Mouse (Mus musculus) heart, embryonic 13.5 days (tissue): ENCODE data around the gene Dpp6. TPM values are rescaled to one million over a fixed set of nuclear protein-coding genes. Genes with fewer than 3 reads are reported as not detected.

Experiments used
- ATAC-seq: fragments of 200-750 bp; cut with Nextera tagmentation; 2 replicates; pipeline ENCODE4 v1.8.0; 2017; ENCODE audit warnings: moderate TSS enrichment; ENCODE audit not compliant: insufficient number of reproducible peaks, low FRiP score, low TSS enrichment; ENCODE audit errors: extremely low read depth
- H3K27ac ChIP-seq: fragments of 300-500 bp; sonication (generic); replicated peaks from 2 replicates; pipeline ENCODE4 v1.5.1; 2015; ENCODE audit warnings: moderate library complexity, mild to moderate bottlenecking, inconsistent platforms
- H3K27me3 ChIP-seq: fragments of 300-500 bp; sonication (generic); replicated peaks from 2 replicates; pipeline ENCODE4 v1.6.1; 2015; ENCODE audit warnings: mild to moderate bottlenecking, inconsistent platforms
- H3K36me3 ChIP-seq: fragments of 300-500 bp; sonication (generic); 2 replicates; pipeline ENCODE4 v1.6.1; 2015; ENCODE audit warnings: mild to moderate bottlenecking, inconsistent platforms
- H3K4me1 ChIP-seq: fragments of 300-500 bp; sonication (generic); 2 replicates; pipeline ENCODE4 v1.6.1; 2015; ENCODE audit warnings: inconsistent platforms
- H3K4me2 ChIP-seq: fragments of 300-500 bp; sonication (generic); 2 replicates; pipeline ENCODE4 v1.6.1; 2015; ENCODE audit warnings: inconsistent platforms, mild to moderate bottlenecking, moderate library complexity
- H3K4me3 ChIP-seq: fragments of 300-500 bp; sonication (generic); 2 replicates; pipeline ENCODE4 v1.5.1; 2015; ENCODE audit warnings: moderate library complexity, mild to moderate bottlenecking, inconsistent platforms
- H3K9ac ChIP-seq: fragments of 300-500 bp; sonication (generic); 2 replicates; pipeline ENCODE4 v1.6.1; 2015; ENCODE audit warnings: inconsistent platforms, mild to moderate bottlenecking, moderate library complexity
- H3K9me3 ChIP-seq: fragments of 300-500 bp; sonication (generic); 2 replicates; pipeline ENCODE4 v1.6.1; 2016; ENCODE audit warnings: inconsistent platforms
- WGBS: fragments of 180-500 bp; shearing (Covaris S2); methylation state at CpG from one replicate; pipeline ENCODE4 v1.1.7; 2015; ENCODE audit warnings: mixed read lengths; 5-methylcytosine and 5-hydroxymethylcytosine counted together
- polyA plus RNA-seq: library from polyadenylated mRNA; unstranded; fragments of >200 nt; fragmentation: Nextera tagmentation; extraction: Ambion mirVana; gene quantifications from 2 replicates; pipeline ENCODE4 v1.2.1, GENCODE M21; 2015

Dpp6 gene
- polyA plus RNA-seq, 1 experiment from 2014 or later: 0.52 TPM

DNA sequence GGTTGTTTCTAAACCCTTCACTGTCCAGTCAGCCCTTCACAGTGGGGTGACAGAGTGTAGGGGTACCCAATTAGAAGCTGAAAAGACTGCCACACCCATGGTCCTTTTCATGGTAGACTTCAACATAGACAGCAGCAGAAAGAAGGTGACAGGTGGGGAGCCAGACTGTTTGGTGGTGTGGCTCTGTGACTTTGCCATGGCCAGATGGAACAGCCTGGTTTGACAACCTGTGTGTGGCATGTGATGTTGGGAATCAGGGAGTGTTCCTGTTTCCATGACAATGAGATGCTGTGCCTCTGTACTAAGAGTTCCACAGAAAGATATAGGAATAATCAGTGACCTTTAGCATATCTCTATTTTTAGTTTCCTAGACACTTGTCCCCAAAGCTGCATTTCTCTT is 386.1 kb downstream of the Dpp6 start:
- Histone ChIP-seq H3K9ac (no peak overlapping the region), H3K27ac (no peak overlapping the region), H3K4me3 (no peak overlapping the region), H3K9me3 (no peaks in the 10 kb centered on the region), H3K4me2 (no peak overlapping the region), H3K27me3 (no peaks in the 10 kb centered on the region), H3K36me3 (no peaks in the 10 kb centered on the region), H3K4me1 (no peaks in the 10 kb centered on the region)
- ATAC-seq: no peak

DNA sequence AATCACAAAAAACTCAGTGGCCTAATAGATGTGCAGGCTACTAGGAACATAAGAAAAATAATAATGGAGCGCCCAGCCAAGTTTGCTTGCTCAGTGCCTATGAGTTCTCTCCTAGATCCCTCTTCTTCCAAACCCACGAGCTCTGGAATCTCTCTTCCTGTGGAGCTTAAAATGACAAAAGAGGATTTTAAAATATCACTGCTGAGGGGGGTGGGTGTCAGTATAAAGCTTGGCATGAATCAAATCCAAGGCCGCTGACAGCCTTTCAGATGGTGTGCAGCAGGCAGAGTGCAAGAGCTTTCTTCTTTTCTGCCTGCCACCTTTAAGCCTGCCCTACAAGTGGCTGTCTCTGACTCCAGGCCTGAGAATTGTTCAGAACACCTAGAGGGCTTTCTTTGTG is 387.7 kb downstream of the Dpp6 start:
- H3K36me3 ChIP-seq: no peaks in the 10 kb centered on the region
- H3K4me3 ChIP-seq: no peak overlapping the region
- 56% methylated on average over 3 of the region's 3 CpGs for WGBS
- no peak overlapping the region for H3K4me2 ChIP-seq
- H3K27me3 ChIP-seq: no peaks in the 10 kb centered on the region
- H3K9me3 ChIP-seq: no peaks in the 10 kb centered on the region
- ATAC-seq: no peak
- H3K9ac ChIP-seq: no peak overlapping the region
- no peak overlapping the region for H3K27ac ChIP-seq
- no peaks in the 10 kb centered on the region for H3K4me1 ChIP-seq

DNA sequence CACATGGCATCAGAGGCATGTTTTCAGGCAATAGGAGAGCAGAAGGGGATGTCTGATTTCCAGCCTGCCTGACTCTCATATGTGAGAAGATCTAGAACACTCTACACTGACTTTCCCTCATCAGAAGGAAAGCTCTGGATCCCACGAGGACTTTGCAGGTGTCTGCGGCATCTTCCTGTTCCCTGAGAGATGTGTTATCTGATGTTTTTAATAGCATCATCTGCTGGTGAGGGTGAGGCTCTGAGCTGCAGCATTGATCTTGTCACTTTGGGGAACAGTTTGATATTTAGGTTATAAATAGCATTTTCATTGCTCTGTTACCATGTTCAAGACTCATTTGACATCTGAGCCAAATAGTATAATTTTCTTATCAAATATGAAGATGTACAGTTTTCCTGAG is 388.8 kb downstream of the Dpp6 start:
- Histone ChIP-seq H3K27me3 (no peaks in the 10 kb centered on the region), H3K9me3 (no peaks in the 10 kb centered on the region), H3K4me2 (no peak overlapping the region), H3K9ac (no peak overlapping the region), H3K4me3 (no peak overlapping the region), H3K27ac (no peak overlapping the region), H3K4me1 (no peaks in the 10 kb centered on the region), H3K36me3 (no peaks in the 10 kb centered on the region)
- WGBS: 56% methylated on average over 2 of the region's 2 CpGs
- ATAC-seq: no peak

GRCm38 (mm10) chr5:27206213-27206612 is 389.2 kb downstream of the Dpp6 start:
- Histone ChIP-seq H3K4me2 (no peak overlapping the region), H3K9ac (no peak overlapping the region), H3K27ac (no peak overlapping the region), H3K9me3 (no peaks in the 10 kb centered on the region), H3K27me3 (no peaks in the 10 kb centered on the region), H3K4me1 (no peaks in the 10 kb centered on the region), H3K4me3 (no peak overlapping the region), H3K36me3 (no peaks in the 10 kb centered on the region)
- no peak for ATAC-seq
- 73% methylated on average over 7 of the region's 7 CpGs for whole genome bisulfite sequencing

GRCm38 (mm10) chr5:27220116-27220515 is 403.1 kb downstream of the Dpp6 start:
- 58% methylated on average over 2 of the region's 2 CpGs for WGBS
- Histone ChIP-seq H3K27ac (no peak overlapping the region), H3K4me1 (no peaks in the 10 kb centered on the region), H3K4me2 (no peak overlapping the region), H3K9ac (no peak overlapping the region), H3K27me3 (no peaks in the 10 kb centered on the region), H3K36me3 (no peaks in the 10 kb centered on the region), H3K4me3 (no peak overlapping the region), H3K9me3 (no peaks in the 10 kb centered on the region; the same call in 1 of the 2 replicates)
- ATAC-seq: no peak

- no peak overlapping the region for H3K9ac ChIP-seq
- WGBS: 72% methylated on average over 3 of the region's 3 CpGs
- no peak overlapping the region for H3K27ac ChIP-seq
- no peak overlapping the region for H3K4me3 ChIP-seq
- no peak overlapping the region for H3K4me2 ChIP-seq
- H3K4me1 ChIP-seq: no peaks in the 10 kb centered on the region
- H3K27me3 ChIP-seq: no peaks in the 10 kb centered on the region
- H3K36me3 ChIP-seq: no peaks in the 10 kb centered on the region
- H3K9me3 ChIP-seq: no peaks in the 10 kb centered on the region
- no peak for ATAC-seq
Observed at GRCm38 (mm10) chr5:27242078-27242477, 425.1 kb downstream of the Dpp6 start.

DNA sequence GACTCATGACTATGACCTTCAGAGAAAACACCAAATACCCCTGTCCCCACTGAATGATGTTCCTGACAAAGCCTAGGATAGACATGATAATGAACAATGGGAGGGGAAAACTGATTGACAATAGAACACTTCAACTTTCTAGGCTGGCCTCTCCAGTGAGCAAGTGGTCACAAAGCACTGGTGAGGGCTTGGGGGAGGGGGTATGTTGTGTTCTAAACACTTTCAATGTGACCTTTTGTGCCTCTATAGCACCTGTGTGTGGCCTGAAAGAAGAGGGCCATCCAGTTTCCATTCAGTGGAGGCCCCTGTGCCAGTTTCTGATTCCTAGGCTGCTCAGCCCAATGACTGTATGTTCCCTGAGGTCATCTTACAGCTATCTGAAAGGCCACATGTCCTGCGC is 426.2 kb downstream of the Dpp6 start:
- Histone ChIP-seq H3K27me3 (no peaks in the 10 kb centered on the region), H3K9me3 (no peaks in the 10 kb centered on the region), H3K36me3 (no peaks in the 10 kb centered on the region), H3K9ac (no peak overlapping the region), H3K4me1 (no peaks in the 10 kb centered on the region), H3K4me3 (no peak overlapping the region), H3K4me2 (no peak overlapping the region), H3K27ac (no peak overlapping the region)
- ATAC-seq: no peak
- WGBS: 89% methylated on average over 1 of the region's 1 CpGs

DNA sequence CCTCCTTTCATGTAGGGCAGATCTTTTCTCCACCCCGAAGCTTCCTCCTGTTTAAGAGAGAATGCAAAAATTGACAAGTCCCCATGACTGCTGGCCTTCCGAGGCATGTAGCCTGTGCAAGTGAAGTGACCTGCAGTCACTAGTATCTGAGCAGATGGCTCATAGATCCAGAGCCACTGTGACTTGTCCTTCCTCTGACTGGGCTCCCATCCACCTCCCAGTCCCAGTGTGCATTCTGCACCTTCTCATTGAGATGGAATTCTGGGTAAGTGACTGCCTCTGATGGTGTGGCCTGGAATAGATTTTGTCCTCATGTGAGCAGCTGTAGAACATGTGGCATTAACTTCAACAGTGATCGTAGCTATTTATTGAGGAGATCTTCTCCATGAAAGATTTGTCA is 430.8 kb downstream of the Dpp6 start:
- no peak overlapping the region for H3K4me3 ChIP-seq
- WGBS: 77% methylated on average over 3 of the region's 3 CpGs
- no peaks in the 10 kb centered on the region for H3K36me3 ChIP-seq
- no peak overlapping the region for H3K27ac ChIP-seq
- H3K9me3 ChIP-seq: no peaks in the 10 kb centered on the region
- no peak overlapping the region for H3K9ac ChIP-seq
- H3K4me2 ChIP-seq: no peak overlapping the region
- no peak for ATAC-seq
- H3K27me3 ChIP-seq: no peaks in the 10 kb centered on the region
- no peaks in the 10 kb centered on the region for H3K4me1 ChIP-seq

GRCm38 (mm10) chr5:27248685-27249084 is 431.7 kb downstream of the Dpp6 start:
- WGBS: 27% methylated on average over 2 of the region's 2 CpGs
- Histone ChIP-seq H3K9me3 (0 out of 2 replicates have a peak, but pooled peaks cover under 1% of the 10 kb centered on the region), H3K27me3 (no peaks in the 10 kb centered on the region), H3K4me2 (no peak overlapping the region), H3K36me3 (no peaks in the 10 kb centered on the region), H3K4me3 (no peak overlapping the region), H3K9ac (no peak overlapping the region), H3K4me1 (no peaks in the 10 kb centered on the region), H3K27ac (no peak overlapping the region)
- ATAC-seq: no peak

DNA sequence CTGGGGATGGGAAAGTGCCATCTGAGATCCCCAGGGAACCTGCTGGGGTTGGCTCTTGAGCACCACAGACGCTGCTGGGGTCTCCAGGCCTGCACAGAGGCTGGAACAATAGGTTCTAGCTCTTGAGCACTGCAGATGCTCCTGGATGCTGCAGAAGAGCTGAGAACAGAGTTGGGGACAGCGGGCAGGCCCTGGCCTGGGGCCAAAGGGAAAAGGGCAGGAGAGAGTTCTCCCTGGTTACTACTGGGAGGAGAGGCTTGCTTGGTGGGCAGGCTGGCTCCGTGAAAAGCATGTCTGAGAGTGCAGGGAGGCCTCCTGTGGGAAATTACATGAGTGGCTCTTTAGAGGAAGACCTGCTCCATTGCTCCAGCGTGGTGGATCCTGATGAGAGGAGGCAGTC is 432.9 kb downstream of the Dpp6 start:
- 54% methylated on average over 4 of the region's 4 CpGs for WGBS
- no peak overlapping the region for H3K9ac ChIP-seq
- H3K9me3 ChIP-seq: 0 out of 2 replicates have a peak, but pooled peaks cover 7% of the 10 kb centered on the region

GRCm38 (mm10) chr5:27250906-27251305 is 433.9 kb downstream of the Dpp6 start:
- H3K27me3 ChIP-seq: no peaks in the 10 kb centered on the region
- 75% methylated on average over 3 of the region's 3 CpGs for WGBS
- H3K4me3 ChIP-seq: no peak overlapping the region

More for the DNA sequence above, 432.9 kb downstream of the Dpp6 start:
- no peaks in the 10 kb centered on the region for H3K27me3 ChIP-seq
- H3K4me1 ChIP-seq: no peaks in the 10 kb centered on the region
- H3K4me3 ChIP-seq: no peak overlapping the region
- no peak for ATAC-seq
- H3K4me2 ChIP-seq: no peak overlapping the region
- no peaks in the 10 kb centered on the region for H3K36me3 ChIP-seq
- no peak overlapping the region for H3K27ac ChIP-seq

GRCm38 (mm10) chr5:27251361-27251760 is 434.4 kb downstream of the Dpp6 start:
- no peaks in the 10 kb centered on the region for H3K36me3 ChIP-seq
- H3K27me3 ChIP-seq: no peaks in the 10 kb centered on the region
- H3K4me3 ChIP-seq: no peak overlapping the region
- H3K9me3 ChIP-seq: 0 out of 2 replicates have a peak, but pooled peaks cover 7% of the 10 kb centered on the region
- no peaks in the 10 kb centered on the region for H3K4me1 ChIP-seq
- no peak overlapping the region for H3K4me2 ChIP-seq
- no peak overlapping the region for H3K27ac ChIP-seq
- no peak overlapping the region for H3K9ac ChIP-seq
- ATAC-seq: no peak

More at GRCm38 (mm10) chr5:27250906-27251305, 433.9 kb downstream of the Dpp6 start:
- no peak overlapping the region for H3K27ac ChIP-seq
- H3K9ac ChIP-seq: no peak overlapping the region
- no peak for ATAC-seq
- H3K4me1 ChIP-seq: no peaks in the 10 kb centered on the region
- H3K9me3 ChIP-seq: 0 out of 2 replicates have a peak, but pooled peaks cover 7% of the 10 kb centered on the region
- H3K36me3 ChIP-seq: no peaks in the 10 kb centered on the region
- H3K4me2 ChIP-seq: no peak overlapping the region
